Mouse (Mus musculus) liver, postnatal 0 days (tissue): ENCODE data around the gene Hhipl1.

Source experiments
- CTCF ChIP-seq: sonication (generic); IDR thresholded peaks from 2 replicates; pipeline ENCODE4 v1.5.1; 2016; ENCODE audit warnings: antibody characterized with exemption, low read depth
- EP300 ChIP-seq: IDR thresholded peaks from 2 replicates; pipeline ENCODE4 v1.6.1; 2016; ENCODE audit warnings: antibody characterized with exemption, low read depth, mild to moderate bottlenecking

DNA sequence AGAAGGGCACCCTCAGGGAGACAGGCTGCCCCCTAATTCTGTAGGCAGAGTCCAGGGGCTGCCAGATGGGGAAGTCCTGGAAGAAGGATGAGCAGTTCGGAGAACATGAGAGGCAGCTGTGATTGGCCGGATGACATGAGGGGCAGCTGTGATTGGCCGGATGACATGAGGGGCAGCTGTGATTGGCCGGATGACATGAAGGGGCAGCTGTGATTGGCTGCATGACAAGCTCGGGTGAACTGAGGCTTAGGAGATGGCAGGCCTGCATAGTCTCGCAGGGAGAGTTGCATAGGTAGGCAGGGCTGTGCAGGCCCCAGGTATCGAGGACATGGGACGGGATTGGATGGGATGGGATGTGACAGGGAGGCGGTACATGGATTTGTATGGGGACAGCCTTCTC is 13.7 kb upstream of the Hhipl1 start:
- TF ChIP-seq CTCF (no peak), EP300 (no peak)
